Mouse (Mus musculus): ENCODE results near the gene Crtac1. TPM values are rescaled to one million over a fixed set of nuclear protein-coding genes. Genes with fewer than 3 reads are reported as not detected.

Gene Crtac1
- polyA plus RNA-seq (2015; fragmentation: Nextera tagmentation; extraction: Ambion mirVana), result 0.36 and 0.68 TPM in 2 replicates

GRCm38 (mm10) chr19:42431485-42432190 lies at the start of gene Crtac1:
TSS of gene Crtac1 (minus strand) at chr19:42431783.

GRCm38 (mm10) chr19:42247519-42247918 lies 184.1 kb downstream of the Crtac1 start, which contains the start of gene Golga7b:
TSS of gene Golga7b (plus strand) at chr19:42247574.

Small RNAs within 50 kb of the gene (microRNA-seq; reads per million reads assigned to microRNA genes)
- gene Gm26339, result 0 reads per million in 2 experiments
- gene Mir3085, result 0 reads per million in 2 experiments

Other genes starting within 250 kb of the Crtac1 start
- 3.3 and 4.2 TPM in 2 replicates for gene Sfrp5, start 229.5 kb downstream of the Crtac1 start, polyA plus RNA-seq (2015; fragmentation: Nextera tagmentation; extraction: Ambion mirVana)
- gene Golga7b, start 184.2 kb downstream of the Crtac1 start, polyA plus RNA-seq (2015; fragmentation: Nextera tagmentation; extraction: Ambion mirVana), result 0.71 and 1.0 TPM in 2 replicates
- 10.7 and 10.9 TPM in 2 replicates for gene R3hcc1l, start 87.0 kb upstream of the Crtac1 start, polyA plus RNA-seq (2015; fragmentation: Nextera tagmentation; extraction: Ambion mirVana)
- gene Loxl4, start 181.0 kb upstream of the Crtac1 start, polyA plus RNA-seq (2015; fragmentation: Nextera tagmentation; extraction: Ambion mirVana), result 0.33 and 0.50 TPM in 2 replicates

Data from skeletal muscle tissue, postnatal 0 days (tissue).